Mouse (Mus musculus): ENCODE results near the gene Tyk2.

- no peak for TF ChIP-seq ZC3H11A (IDR thresholded peaks at IDR 0.05; ENCODE audit: borderline replicate concordance, low read depth, low read length)
- no peak for TF ChIP-seq ZNF384 (IDR thresholded peaks at IDR 0.05; ENCODE audit: low read depth, low read length)
Observed at GRCm38 (mm10) chr9:21115105-21115504, 15.9 kb downstream of the Tyk2 start.
